ENCODE assay signal across 8 mouse cellular contexts in the genomic region with DNA sequence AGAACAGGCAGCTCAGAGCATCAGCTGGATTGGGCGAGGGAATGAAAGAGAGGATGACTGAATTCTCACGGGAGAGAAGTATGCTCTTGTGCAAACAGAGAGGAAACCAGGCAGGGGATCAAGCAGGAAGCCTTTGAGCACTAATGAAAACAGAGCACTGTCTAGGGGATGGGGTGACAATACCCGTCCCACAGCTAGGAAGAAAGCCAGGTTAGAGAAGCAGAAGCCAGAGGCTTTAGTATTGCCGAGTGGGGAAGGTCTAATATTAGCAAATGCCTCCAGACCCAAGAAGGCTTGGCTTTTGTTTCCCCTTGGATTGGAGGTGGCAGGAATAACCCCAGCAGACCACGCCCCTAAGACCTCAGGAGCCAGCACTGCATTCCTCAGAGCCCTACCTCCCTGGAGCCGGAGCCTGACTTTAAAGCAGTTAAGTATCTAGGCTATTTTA. TPM values are rescaled to one million over a fixed set of nuclear protein-coding genes. Genes with fewer than 3 reads are reported as not detected.
DNase-seq lines count a peak whose midpoint lies in the region; ATAC-seq and TF ChIP-seq lines count a peak whose summit lies in the region.

No protein-coding gene starts in this region.

- no peak for DNase-seq in intestine, embryonic 14.5 days (ENCODE audit: low spot score)
- peak; percentile 71 for DNase-seq in yolk sac, embryonic 10.5 days (ENCODE audit: low spot score)
- DNase-seq in layer of hippocampus, adult 2 months (ENCODE audit: low spot score in 2 of 2): no peak
- DNase-seq in layer of hippocampus, adult 9-10 months (ENCODE audit: low spot score): no peak
- DNase-seq in B cell, adult 2 months: no peak

- no peaks in the 10 kb centered on the region for H3K36me3 ChIP-seq in intestine, embryonic 14.5 days (ENCODE audit: control insufficient read depth, insufficient read depth, low read length)
- H3K36me3 ChIP-seq in intestine, postnatal 0 days (ENCODE audit: control insufficient read depth, insufficient read depth): no peaks in the 10 kb centered on the region
- H3K36me3 ChIP-seq in hindbrain, embryonic 13.5 days: no peaks in the 10 kb centered on the region
- no peaks in the 10 kb centered on the region for H3K36me3 ChIP-seq in lung, embryonic 15.5 days

- H3K9ac ChIP-seq in intestine, embryonic 14.5 days (ENCODE audit: low read length): no peak overlapping the region
- H3K9ac ChIP-seq in intestine, postnatal 0 days (ENCODE audit: low read depth, low read length): no peak overlapping the region
- H3K9ac ChIP-seq in hindbrain, embryonic 13.5 days: no peak overlapping the region
- H3K9ac ChIP-seq in lung, embryonic 15.5 days: no peak overlapping the region

- peak overlapping the region; percentile 18; the same call in 1 of the 2 replicates for H3K4me2 ChIP-seq in intestine, embryonic 14.5 days (ENCODE audit: low read length)
- no peak overlapping the region for H3K4me2 ChIP-seq in intestine, postnatal 0 days (replicated peaks; ENCODE audit: low read depth)
- H3K4me2 ChIP-seq in hindbrain, embryonic 13.5 days: peak overlapping the region; percentile 11; the same call in 1 of the 2 replicates
- peak overlapping the region; percentile 38 for H3K4me2 ChIP-seq in lung, embryonic 15.5 days

- no peak overlapping the region for H3K27ac ChIP-seq in intestine, embryonic 14.5 days (ENCODE audit: low read depth)
- H3K27ac ChIP-seq in intestine, postnatal 0 days (ENCODE audit: low read depth, low read length): no peak overlapping the region
- peak overlapping the region; percentile 77 for H3K27ac ChIP-seq in hindbrain, embryonic 13.5 days
- peak overlapping the region; percentile 79 for H3K27ac ChIP-seq in lung, embryonic 15.5 days
- H3K27ac ChIP-seq in layer of hippocampus, adult 2 months: no peak overlapping the region

- H3K9me3 ChIP-seq in intestine, embryonic 14.5 days (ENCODE audit: control insufficient read depth, low read length): no peaks in the 10 kb centered on the region
- no peaks in the 10 kb centered on the region for H3K9me3 ChIP-seq in intestine, postnatal 0 days (ENCODE audit: control insufficient read depth)
- H3K9me3 ChIP-seq in hindbrain, embryonic 13.5 days: no peaks in the 10 kb centered on the region
- no peaks in the 10 kb centered on the region for H3K9me3 ChIP-seq in lung, embryonic 15.5 days

- no peak for TF ChIP-seq CTCF in intestine, postnatal 0 days (IDR thresholded peaks at IDR 0.05; ENCODE audit: low read depth)
- TF ChIP-seq CTCF in layer of hippocampus, adult 2 months (conservative IDR thresholded peaks at IDR 0.05): no peak

- H3K4me3 ChIP-seq in intestine, embryonic 14.5 days (ENCODE audit: low read depth, low read length): no peak overlapping the region
- no peak overlapping the region for H3K4me3 ChIP-seq in intestine, postnatal 0 days (ENCODE audit: low read depth, low read length)
- H3K4me3 ChIP-seq in hindbrain, embryonic 13.5 days: no peak overlapping the region
- H3K4me3 ChIP-seq in lung, embryonic 15.5 days: no peak overlapping the region
- H3K4me3 ChIP-seq in layer of hippocampus, adult 2 months: no peak overlapping the region

- H3K4me1 ChIP-seq in intestine, embryonic 14.5 days (replicated peaks; ENCODE audit: control insufficient read depth, insufficient read depth, low read length): peaks cover 41% of the 10 kb centered on the region
- peaks cover 9% of the 10 kb centered on the region; the same call in 1 of the 2 replicates for H3K4me1 ChIP-seq in intestine, postnatal 0 days (replicated peaks; ENCODE audit: control insufficient read depth, insufficient read depth, low read length)
- H3K4me1 ChIP-seq in hindbrain, embryonic 13.5 days (replicated peaks): peaks cover 63% of the 10 kb centered on the region
- H3K4me1 ChIP-seq in lung, embryonic 15.5 days: peaks cover 33% of the 10 kb centered on the region

- 11% methylated on average over 6 of the region's 6 CpGs for WGBS in intestine, embryonic 14.5 days
- WGBS in intestine, postnatal 0 days: 25% methylated on average over 6 of the region's 6 CpGs
- WGBS in hindbrain, embryonic 13.5 days: 6% methylated on average over 6 of the region's 6 CpGs
- WGBS in lung, embryonic 15.5 days: 8% methylated on average over 6 of the region's 6 CpGs

- no peaks in the 10 kb centered on the region for H3K27me3 ChIP-seq in intestine, embryonic 14.5 days (replicated peaks; ENCODE audit: control insufficient read depth, insufficient read depth, low read length)
- no peaks in the 10 kb centered on the region for H3K27me3 ChIP-seq in intestine, postnatal 0 days (replicated peaks; ENCODE audit: control insufficient read depth, insufficient read depth, low read length)
- H3K27me3 ChIP-seq in hindbrain, embryonic 13.5 days: no peaks in the 10 kb centered on the region
- no peaks in the 10 kb centered on the region for H3K27me3 ChIP-seq in lung, embryonic 15.5 days

- ATAC-seq in intestine, embryonic 14.5 days (replicated peaks; ENCODE audit: low FRiP score, low TSS enrichment, low read depth): no peak
- ATAC-seq in intestine, postnatal 0 days: no peak
- ATAC-seq in hindbrain, embryonic 13.5 days (ENCODE audit: low FRiP score): no peak
- peak; percentile 78; the same call in 1 of the 2 replicates for ATAC-seq in lung, embryonic 15.5 days (ENCODE audit: borderline replicate concordance, extremely low read depth, low FRiP score, low TSS enrichment)

RNA-seq across cellular contexts. Expression of a gene that starts 19.3 kb away (rescaled TPM):
- polyA plus RNA-seq in intestine, embryonic 14.5 days (2014; fragmentation: Nextera tagmentation; extraction: Ambion mirVana): 7.3 and 8.4 TPM in 2 replicates
- polyA plus RNA-seq in intestine, postnatal 0 days (2015; fragmentation: Nextera tagmentation; extraction: Ambion mirVana): 5.2 and 5.4 TPM in 2 replicates
- polyA plus RNA-seq in hindbrain, embryonic 13.5 days (2015; fragmentation: Nextera tagmentation; extraction: Ambion mirVana): 10.9 and 12.8 TPM in 2 replicates
- polyA plus RNA-seq in lung, embryonic 15.5 days (2015; fragmentation: Nextera tagmentation; extraction: Ambion mirVana): 4.5 and 4.8 TPM in 2 replicates
- 1 to 10 TPM; 8.1 to 9.2 TPM for total RNA-seq in layer of hippocampus, adult 2 months (2021)

RNA-seq across cellular contexts. Expression of a gene that starts 51.6 kb away (rescaled TPM):
- polyA plus RNA-seq in intestine, embryonic 14.5 days (2014; fragmentation: Nextera tagmentation; extraction: Ambion mirVana): 64.2 and 69.6 TPM in 2 replicates
- polyA plus RNA-seq in intestine, postnatal 0 days (2015; fragmentation: Nextera tagmentation; extraction: Ambion mirVana): 26.7 and 27.4 TPM in 2 replicates
- polyA plus RNA-seq in hindbrain, embryonic 13.5 days (2015; fragmentation: Nextera tagmentation; extraction: Ambion mirVana): 71.2 and 72.4 TPM in 2 replicates
- 79.5 and 85.5 TPM in 2 replicates for polyA plus RNA-seq in lung, embryonic 15.5 days (2015; fragmentation: Nextera tagmentation; extraction: Ambion mirVana)
- 10 to 100 TPM; 80.2 to 83.4 TPM for total RNA-seq in layer of hippocampus, adult 2 months (2021)

Comparison
In these comparisons a context has a peak if more than half of its experiments do, and no peak if none do; other contexts are left out.
1. H3K27ac ChIP-seq: peak in hindbrain, embryonic 13.5 days (single experiment) and lung, embryonic 15.5 days (single experiment); none in intestine, embryonic 14.5 days (single experiment), intestine, postnatal 0 days (single experiment) and layer of hippocampus, adult 2 months (single experiment).